In the genomic region with DNA sequence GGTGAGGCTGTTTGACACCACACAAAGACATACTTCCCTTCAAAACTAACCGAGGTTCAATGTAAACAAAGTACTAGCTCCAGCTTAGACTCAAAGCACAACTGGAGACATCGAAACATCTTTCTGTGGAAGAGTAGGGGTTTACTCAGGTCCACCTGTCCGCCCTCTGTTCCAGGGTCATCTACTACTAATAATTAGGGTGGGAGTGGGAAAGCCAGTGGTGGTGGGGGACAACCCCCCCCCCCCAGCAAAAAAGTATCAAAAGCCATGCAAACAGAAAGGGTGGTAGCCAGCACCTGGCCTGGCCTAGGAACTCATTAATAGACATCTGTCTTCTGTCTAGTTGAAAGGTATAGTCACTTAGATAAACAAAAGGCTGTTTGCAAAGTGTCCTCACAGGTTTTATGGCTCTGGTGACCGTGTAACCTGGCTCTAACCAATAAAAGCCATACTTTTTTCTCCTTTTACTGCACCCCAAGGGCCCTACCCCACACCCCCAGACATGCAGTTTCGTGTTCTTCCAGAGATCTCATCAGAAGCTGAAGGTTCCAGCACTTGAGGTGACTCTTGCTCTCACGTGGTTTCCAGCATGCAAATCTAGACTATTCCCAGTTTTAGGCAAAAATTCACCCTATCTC, we compare ENCODE assay signal across 16 mouse cellular contexts. TPM values are rescaled to one million over a fixed set of nuclear protein-coding genes. Genes with fewer than 3 reads are reported as not detected.
A peak's percentile ranks its signal among the peaks of the same experiment; 100 is the strongest.
DNase-seq lines count a peak whose midpoint lies in the region; TF ChIP-seq lines count a peak whose summit lies in the region.
"Had no signal": no experiment of that assay in that cellular context is flagged by ENCODE, and none has a peak within 500 bp of the region (broad histone marks: within the 10 kb centered on the region; RNA-seq: fewer than 3 reads in every experiment).

No protein-coding gene starts in this region.

- DNase-seq in embryo, embryonic 9.5 days (ENCODE audit: extremely low spot score): peak; percentile 9
- DNase-seq in embryo, embryonic 11 days: no peak
- DNase-seq in thymus, postnatal 4 days: peak; percentile 28
- DNase-seq in thymus, adult 18-20 months: no peak
- DNase-seq in right cerebral cortex, adult 2 months (ENCODE audit: low spot score in 2 of 2): no peak
- DNase-seq in kidney, postnatal 14 days: no peak
- DNase-seq: adrenal gland, adult 8-10 months; B cell, adult 2 months; cerebellum, adult 2 months; gastrocnemius, postnatal 10 days; heart, adult 18-20 months; heart, postnatal 14 days had no signal

- H3K4me3 ChIP-seq in small intestine, adult 2 months (ENCODE audit: low read depth, low read length): no peak overlapping the region

- no peak for TF ChIP-seq CTCF in small intestine, adult 2 months (IDR thresholded peaks at IDR 0.05; ENCODE audit: extremely low read depth, insufficient read length, insufficient replicate concordance, low read depth, low read length)

- 28% methylated on average over 6 of the region's 6 CpGs for WGBS in small intestine, adult 2 months

- H3K36me3 ChIP-seq in small intestine, adult 2 months (ENCODE audit: control insufficient read depth, insufficient read depth, low read length): peaks cover 3% of the 10 kb centered on the region; the same call in 1 of the 2 replicates

- no peak for TF ChIP-seq POLR2A in small intestine, adult 2 months (IDR thresholded peaks at IDR 0.05; ENCODE audit: low read depth, low read length)

- no peaks in the 10 kb centered on the region for H3K27me3 ChIP-seq in small intestine, adult 2 months (ENCODE audit: control insufficient read depth, insufficient read depth, low read length)
- H3K27me3 ChIP-seq: embryonic facial prominence, embryonic 12.5 days; forebrain, embryonic 15.5 days; heart, embryonic 15.5 days had no signal

- H3K27ac ChIP-seq in small intestine, adult 2 months (ENCODE audit: insufficient read depth, low read depth, low read length): peak overlapping the region; percentile 50
- H3K27ac ChIP-seq: embryonic facial prominence, embryonic 12.5 days; heart, embryonic 15.5 days had no signal

- H3K4me1 ChIP-seq in small intestine, adult 2 months (ENCODE audit: control insufficient read depth, insufficient read depth, insufficient read length, low read length): peaks cover 2% of the 10 kb centered on the region; the same call in 1 of the 2 replicates

RNA-seq across cellular contexts. Expression of a gene that starts 1.4 kb away (rescaled TPM):
- 3.1 and 5.5 TPM in 2 replicates for polyA plus RNA-seq in small intestine, adult 2 months (2012; rRNA removed)

RNA-seq across cellular contexts. Expression of a gene that starts 21.5 kb away (rescaled TPM):
- polyA plus RNA-seq in small intestine, adult 2 months (2012; rRNA removed): 43.4 and 141 TPM in 2 replicates

RNA-seq across cellular contexts. Expression of a gene that starts 36.4 kb away (rescaled TPM):
- 1.6 and 2.0 TPM in 2 replicates for polyA plus RNA-seq in small intestine, adult 2 months (2012; rRNA removed)

Comparison
In these comparisons a context has a peak if more than half of its experiments do, and no peak if none do; other contexts are left out.
1. DNase-seq: peak in embryo, embryonic 9.5 days (single experiment) and thymus, postnatal 4 days (single experiment); none in embryo, embryonic 11 days (single experiment), thymus, adult 18-20 months (0 of 2), right cerebral cortex, adult 2 months (0 of 2) and kidney, postnatal 14 days (single experiment).